Mouse (Mus musculus): Measurements from ENCODE around the gene 4430402I18Rik. TPM values are rescaled to one million over a fixed set of nuclear protein-coding genes. Genes with fewer than 3 reads are reported as not detected.

The 4430402I18Rik gene
- total and polyA plus RNA-seq, 3 experiments: 16.8 to 27.0 (median 22.6) TPM

- no peak for DNase-seq
- Histone ChIP-seq H3K36me3 (ENCODE audit: control insufficient read depth, insufficient read depth, low read length) (no peaks in the 10 kb centered on the region), H3K27me3 (ENCODE audit: control insufficient read depth, insufficient read depth, low read length) (no peaks in the 10 kb centered on the region), H3K4me3 (no peak overlapping the region), H3K9ac (ENCODE audit: low read depth, low read length) (no peak overlapping the region), H3K79me2 (replicated peaks; ENCODE audit: control insufficient read depth, insufficient read depth, low read length) (no peaks in the 10 kb centered on the region), H3K4me1 (ENCODE audit: control insufficient read depth, insufficient read depth, low read length) (no peaks in the 10 kb centered on the region), H3K27ac (no peak overlapping the region)
- TF ChIP-seq POLR2A (IDR thresholded peaks at IDR 0.05; ENCODE audit: insufficient read depth, low read depth, low read length) (no peak), CTCF (IDR thresholded peaks at IDR 0.05) (no peak), EP300 (IDR thresholded peaks at IDR 0.05; ENCODE audit: insufficient read depth, low read depth, low read length) (no peak)
- WGBS: 83% methylated on average over 8 of the region's 8 CpGs
- intact Hi-C loops (cut with DNase I): no loop called here
Measured at GRCm38 (mm10) chr19:28903536-28904119, 64.0 kb downstream of the 4430402I18Rik start.

GRCm38 (mm10) chr19:28902806-28903205 lies 64.8 kb downstream of the 4430402I18Rik start:
- no peak overlapping the region for H3K4me3 ChIP-seq
- no peak overlapping the region for H3K27ac ChIP-seq
- no peak for DNase-seq
- 65% methylated on average over 4 of the region's 4 CpGs for WGBS
- no peaks in the 10 kb centered on the region for H3K4me1 ChIP-seq (ENCODE audit: control insufficient read depth, insufficient read depth, low read length)
- TF ChIP-seq POLR2A (IDR thresholded peaks at IDR 0.05; ENCODE audit: insufficient read depth, low read depth, low read length): no peak
- TF ChIP-seq CTCF (IDR thresholded peaks at IDR 0.05): no peak
- no peak for TF ChIP-seq EP300 (IDR thresholded peaks at IDR 0.05; ENCODE audit: insufficient read depth, low read depth, low read length)
- intact Hi-C loops (cut with DNase I): no loop called here
- H3K9ac ChIP-seq (ENCODE audit: low read depth, low read length): no peak overlapping the region
- H3K79me2 ChIP-seq (replicated peaks; ENCODE audit: control insufficient read depth, insufficient read depth, low read length): no peaks in the 10 kb centered on the region
- no peaks in the 10 kb centered on the region for H3K36me3 ChIP-seq (ENCODE audit: control insufficient read depth, insufficient read depth, low read length)
- no peaks in the 10 kb centered on the region for H3K27me3 ChIP-seq (ENCODE audit: control insufficient read depth, insufficient read depth, low read length)

GRCm38 (mm10) chr19:28902111-28902510 lies 65.5 kb downstream of the 4430402I18Rik start:
- Histone ChIP-seq H3K36me3 (ENCODE audit: control insufficient read depth, insufficient read depth, low read length) (no peaks in the 10 kb centered on the region), H3K79me2 (replicated peaks; ENCODE audit: control insufficient read depth, insufficient read depth, low read length) (no peaks in the 10 kb centered on the region), H3K4me1 (ENCODE audit: control insufficient read depth, insufficient read depth, low read length) (no peaks in the 10 kb centered on the region), H3K27ac (no peak overlapping the region), H3K4me3 (no peak overlapping the region), H3K27me3 (ENCODE audit: control insufficient read depth, insufficient read depth, low read length) (no peaks in the 10 kb centered on the region), H3K9ac (ENCODE audit: low read depth, low read length) (no peak overlapping the region)
- no peak for DNase-seq
- intact Hi-C loops (cut with DNase I): no loop called here
- 80% methylated on average over 2 of the region's 2 CpGs for WGBS
- TF ChIP-seq EP300 (IDR thresholded peaks at IDR 0.05; ENCODE audit: insufficient read depth, low read depth, low read length) (no peak), POLR2A (IDR thresholded peaks at IDR 0.05; ENCODE audit: insufficient read depth, low read depth, low read length) (no peak), CTCF (IDR thresholded peaks at IDR 0.05) (no peak)

GRCm38 (mm10) chr19:28900771-28901170 lies 66.8 kb downstream of the 4430402I18Rik start:
- Histone ChIP-seq H3K4me1 (ENCODE audit: control insufficient read depth, insufficient read depth, low read length) (no peaks in the 10 kb centered on the region), H3K79me2 (replicated peaks; ENCODE audit: control insufficient read depth, insufficient read depth, low read length) (no peaks in the 10 kb centered on the region), H3K27ac (no peak overlapping the region), H3K27me3 (ENCODE audit: control insufficient read depth, insufficient read depth, low read length) (no peaks in the 10 kb centered on the region), H3K36me3 (ENCODE audit: control insufficient read depth, insufficient read depth, low read length) (no peaks in the 10 kb centered on the region), H3K9ac (ENCODE audit: low read depth, low read length) (no peak overlapping the region), H3K4me3 (no peak overlapping the region)
- DNase-seq: no peak
- intact Hi-C loops (cut with DNase I): no loop called here
- 92% methylated on average over 2 of the region's 2 CpGs for WGBS
- TF ChIP-seq POLR2A (IDR thresholded peaks at IDR 0.05; ENCODE audit: insufficient read depth, low read depth, low read length): no peak
- TF ChIP-seq CTCF (IDR thresholded peaks at IDR 0.05): no peak
- TF ChIP-seq EP300 (IDR thresholded peaks at IDR 0.05; ENCODE audit: insufficient read depth, low read depth, low read length): no peak

DNA sequence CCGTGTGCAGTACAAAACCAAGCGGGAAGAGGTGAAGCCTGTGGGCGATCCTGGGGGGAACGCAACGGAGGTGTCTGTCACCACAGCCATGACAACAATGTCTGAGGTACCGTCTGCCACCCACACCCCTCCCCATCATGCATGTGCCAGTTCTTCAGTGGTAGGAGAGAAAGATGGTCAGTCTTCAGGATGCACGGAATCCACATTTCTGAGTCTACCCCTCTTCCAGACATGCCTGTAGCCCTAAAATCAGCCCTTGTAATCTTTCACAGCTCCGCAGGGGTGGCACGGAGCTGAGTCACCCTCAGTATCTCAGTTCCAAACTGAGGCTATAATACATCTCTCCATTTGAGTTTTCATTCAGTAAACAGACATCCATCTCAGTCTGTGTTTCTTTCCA lies 70.1 kb downstream of the 4430402I18Rik start:
- TF ChIP-seq POLR2A (IDR thresholded peaks at IDR 0.05; ENCODE audit: insufficient read depth, low read depth, low read length): no peak
- TF ChIP-seq CTCF (IDR thresholded peaks at IDR 0.05): no peak
- no peak for TF ChIP-seq EP300 (IDR thresholded peaks at IDR 0.05; ENCODE audit: insufficient read depth, low read depth, low read length)
- WGBS: 67% methylated on average over 9 of the region's 9 CpGs
- no peaks in the 10 kb centered on the region for H3K4me1 ChIP-seq (ENCODE audit: control insufficient read depth, insufficient read depth, low read length)
- intact Hi-C loops (cut with DNase I): no loop called here
- no peak for DNase-seq
- H3K9ac ChIP-seq (ENCODE audit: low read depth, low read length): no peak overlapping the region
- H3K36me3 ChIP-seq (ENCODE audit: control insufficient read depth, insufficient read depth, low read length): no peaks in the 10 kb centered on the region
- H3K27me3 ChIP-seq (ENCODE audit: control insufficient read depth, insufficient read depth, low read length): no peaks in the 10 kb centered on the region
- no peak overlapping the region for H3K4me3 ChIP-seq
- H3K27ac ChIP-seq: no peak overlapping the region
- no peaks in the 10 kb centered on the region for H3K79me2 ChIP-seq (replicated peaks; ENCODE audit: control insufficient read depth, insufficient read depth, low read length)

GRCm38 (mm10) chr19:28896639-28897038 lies 71.0 kb downstream of the 4430402I18Rik start:
- whole genome bisulfite sequencing: 91% methylated on average over 1 of the region's 1 CpGs
- intact Hi-C loops (cut with DNase I): no loop called here
- no peak for TF ChIP-seq POLR2A (IDR thresholded peaks at IDR 0.05; ENCODE audit: insufficient read depth, low read depth, low read length)
- no peak for TF ChIP-seq EP300 (IDR thresholded peaks at IDR 0.05; ENCODE audit: insufficient read depth, low read depth, low read length)
- no peak for TF ChIP-seq CTCF (IDR thresholded peaks at IDR 0.05)
- H3K9ac ChIP-seq (ENCODE audit: low read depth, low read length): no peak overlapping the region
- no peak overlapping the region for H3K27ac ChIP-seq
- H3K4me3 ChIP-seq: no peak overlapping the region
- no peaks in the 10 kb centered on the region for H3K4me1 ChIP-seq (ENCODE audit: control insufficient read depth, insufficient read depth, low read length)
- H3K36me3 ChIP-seq (ENCODE audit: control insufficient read depth, insufficient read depth, low read length): no peaks in the 10 kb centered on the region
- no peaks in the 10 kb centered on the region for H3K27me3 ChIP-seq (ENCODE audit: control insufficient read depth, insufficient read depth, low read length)
- no peaks in the 10 kb centered on the region for H3K79me2 ChIP-seq (replicated peaks; ENCODE audit: control insufficient read depth, insufficient read depth, low read length)
- no peak for DNase-seq

All from heart, adult 2 months (tissue).